Mouse (Mus musculus): ENCODE results near the gene Emid1.

GRCm38 (mm10) chr11:5184250-5184649 lies 32.2 kb upstream of the Emid1 start:
- TF ChIP-seq CTCF (IDR thresholded peaks at IDR 0.05; ENCODE audit: extremely low read depth, insufficient read depth, insufficient read length, insufficient replicate concordance) = no peak
- TF ChIP-seq POLR2A (IDR thresholded peaks at IDR 0.05; ENCODE audit: low read depth, low read length) = no peak

Data from spleen, adult 2 months (tissue).